Mouse (Mus musculus): ENCODE results near the gene Cnot11. TPM values are rescaled to one million over a fixed set of nuclear protein-coding genes. Genes with fewer than 3 reads are reported as not detected.

Gene Cnot11
- polyA plus RNA-seq, 1 experiment: 73.3 TPM

DNA sequence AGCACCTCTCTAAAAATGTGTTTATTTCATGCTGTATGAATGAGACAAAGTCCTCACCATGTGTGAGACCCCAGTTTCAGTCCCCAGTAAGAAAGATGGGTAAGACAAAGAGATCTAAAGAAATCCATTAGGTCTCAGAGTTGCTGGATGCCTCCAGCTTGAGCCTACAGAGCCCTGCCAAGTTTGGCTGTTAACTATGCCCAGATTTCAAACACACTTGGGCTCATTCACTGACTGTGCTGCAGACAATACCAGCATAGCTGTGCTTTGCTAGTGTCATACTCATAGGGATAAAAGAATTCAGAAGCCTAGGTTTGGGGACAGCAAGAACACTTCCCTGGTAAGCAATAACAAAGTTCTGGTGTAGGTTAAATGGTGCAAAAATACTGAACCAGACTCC is 33.3 kb downstream of the Cnot11 start:
- no peaks in the 10 kb centered on the region for H3K9me3 ChIP-seq (replicated peaks; ENCODE audit: control insufficient read depth, insufficient read depth, low read length, poor library complexity, severe bottlenecking)
- TF ChIP-seq POLR2A (IDR thresholded peaks at IDR 0.05; ENCODE audit: insufficient read depth, low read length): no peak
- TF ChIP-seq EP300 (IDR thresholded peaks at IDR 0.05; ENCODE audit: insufficient read depth, low read depth, low read length): no peak
- TF ChIP-seq CTCF (IDR thresholded peaks at IDR 0.05; ENCODE audit: low read depth, low read length): no peak
- no peak overlapping the region for H3K4me3 ChIP-seq (ENCODE audit: low read depth, low read length)
- peaks cover 7% of the 10 kb centered on the region for H3K36me3 ChIP-seq (ENCODE audit: control insufficient read depth, insufficient read depth, low read length, poor library complexity, severe bottlenecking)
- H3K27ac ChIP-seq (ENCODE audit: insufficient read depth, low read length): no peak overlapping the region
- peaks cover 2% of the 10 kb centered on the region for H3K4me1 ChIP-seq (ENCODE audit: control insufficient read depth, insufficient read depth, low read length)
- no peak overlapping the region for H3K9ac ChIP-seq (ENCODE audit: low read depth, poor library complexity, severe bottlenecking)
- H3K27me3 ChIP-seq (ENCODE audit: control insufficient read depth, insufficient read depth, low read length, poor library complexity, severe bottlenecking): no peaks in the 10 kb centered on the region

GRCm38 (mm10) chr1:39571653-39572052 is 36.9 kb downstream of the Cnot11 start:
- H3K27ac ChIP-seq (ENCODE audit: insufficient read depth, low read length): no peak overlapping the region
- no peak overlapping the region for H3K9ac ChIP-seq (ENCODE audit: low read depth, poor library complexity, severe bottlenecking)
- no peaks in the 10 kb centered on the region for H3K9me3 ChIP-seq (replicated peaks; ENCODE audit: control insufficient read depth, insufficient read depth, low read length, poor library complexity, severe bottlenecking)
- peaks cover 2% of the 10 kb centered on the region for H3K4me1 ChIP-seq (ENCODE audit: control insufficient read depth, insufficient read depth, low read length)
- no peaks in the 10 kb centered on the region for H3K27me3 ChIP-seq (ENCODE audit: control insufficient read depth, insufficient read depth, low read length, poor library complexity, severe bottlenecking)
- H3K36me3 ChIP-seq (ENCODE audit: control insufficient read depth, insufficient read depth, low read length, poor library complexity, severe bottlenecking): no peaks in the 10 kb centered on the region; the same call in 1 of the 2 replicates
- TF ChIP-seq POLR2A (IDR thresholded peaks at IDR 0.05; ENCODE audit: insufficient read depth, low read length) (no peak), CTCF (IDR thresholded peaks at IDR 0.05; ENCODE audit: low read depth, low read length) (no peak), EP300 (IDR thresholded peaks at IDR 0.05; ENCODE audit: insufficient read depth, low read depth, low read length) (no peak)
- H3K4me3 ChIP-seq (ENCODE audit: low read depth, low read length): no peak overlapping the region

GRCm38 (mm10) chr1:39573890-39574289 is 39.1 kb downstream of the Cnot11 start:
- no peaks in the 10 kb centered on the region for H3K9me3 ChIP-seq (replicated peaks; ENCODE audit: control insufficient read depth, insufficient read depth, low read length, poor library complexity, severe bottlenecking)
- H3K36me3 ChIP-seq (ENCODE audit: control insufficient read depth, insufficient read depth, low read length, poor library complexity, severe bottlenecking): no peaks in the 10 kb centered on the region; the same call in 1 of the 2 replicates

DNA sequence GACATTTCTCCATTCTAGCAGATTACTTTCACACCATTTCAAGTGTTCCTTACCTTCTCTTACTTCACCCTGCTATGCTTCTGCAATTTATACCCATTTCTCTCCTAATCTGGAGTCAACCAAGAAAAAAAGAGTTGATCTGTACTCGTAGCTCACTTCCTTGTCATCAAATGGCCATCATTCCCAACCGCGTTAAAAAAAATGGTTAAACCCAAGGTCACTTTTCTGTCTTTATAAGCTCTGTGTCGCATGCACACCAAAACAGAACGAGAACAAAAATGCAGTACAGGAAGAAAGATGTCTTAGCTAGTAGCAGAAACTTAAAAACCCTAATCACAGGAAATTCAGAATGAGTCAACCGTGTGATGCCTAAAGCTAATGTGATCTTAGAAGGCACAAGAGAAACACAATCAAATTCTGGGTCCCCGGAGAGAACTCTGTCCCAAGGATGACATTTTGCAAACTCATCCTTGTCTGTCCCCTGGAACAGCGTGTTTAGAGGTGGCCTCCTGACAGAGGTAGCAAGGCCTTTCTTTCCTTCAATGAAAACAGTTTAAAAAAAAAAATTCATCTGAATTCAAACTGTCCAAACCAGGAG is 41.1 kb downstream of the Cnot11 start:
- Histone ChIP-seq H3K4me1 (ENCODE audit: control insufficient read depth, insufficient read depth, low read length) (peaks cover 2% of the 10 kb centered on the region), H3K9me3 (replicated peaks; ENCODE audit: control insufficient read depth, insufficient read depth, low read length, poor library complexity, severe bottlenecking) (no peaks in the 10 kb centered on the region), H3K4me3 (ENCODE audit: low read depth, low read length) (peak overlapping the region; percentile 71), H3K9ac (ENCODE audit: low read depth, poor library complexity, severe bottlenecking) (peak overlapping the region; percentile 96), H3K27me3 (ENCODE audit: control insufficient read depth, insufficient read depth, low read length, poor library complexity, severe bottlenecking) (no peaks in the 10 kb centered on the region), H3K27ac (ENCODE audit: insufficient read depth, low read length) (no peak overlapping the region), H3K36me3 (ENCODE audit: control insufficient read depth, insufficient read depth, low read length, poor library complexity, severe bottlenecking) (no peaks in the 10 kb centered on the region; the same call in 1 of the 2 replicates)
- TF ChIP-seq EP300 (IDR thresholded peaks at IDR 0.05; ENCODE audit: insufficient read depth, low read depth, low read length) (no peak), CTCF (IDR thresholded peaks at IDR 0.05; ENCODE audit: low read depth, low read length) (no peak), POLR2A (IDR thresholded peaks at IDR 0.05; ENCODE audit: insufficient read depth, low read length) (no peak)

More at GRCm38 (mm10) chr1:39573890-39574289, 39.1 kb downstream of the Cnot11 start:
- no peak for TF ChIP-seq EP300 (IDR thresholded peaks at IDR 0.05; ENCODE audit: insufficient read depth, low read depth, low read length)
- no peak for TF ChIP-seq POLR2A (IDR thresholded peaks at IDR 0.05; ENCODE audit: insufficient read depth, low read length)
- no peak for TF ChIP-seq CTCF (IDR thresholded peaks at IDR 0.05; ENCODE audit: low read depth, low read length)
- Histone ChIP-seq H3K27me3 (ENCODE audit: control insufficient read depth, insufficient read depth, low read length, poor library complexity, severe bottlenecking) (no peaks in the 10 kb centered on the region), H3K27ac (ENCODE audit: insufficient read depth, low read length) (no peak overlapping the region), H3K9ac (ENCODE audit: low read depth, poor library complexity, severe bottlenecking) (no peak overlapping the region), H3K4me3 (ENCODE audit: low read depth, low read length) (no peak overlapping the region), H3K4me1 (ENCODE audit: control insufficient read depth, insufficient read depth, low read length) (peaks cover 2% of the 10 kb centered on the region)

- Histone ChIP-seq H3K9me3 (replicated peaks; ENCODE audit: control insufficient read depth, insufficient read depth, low read length, poor library complexity, severe bottlenecking) (no peaks in the 10 kb centered on the region), H3K9ac (ENCODE audit: low read depth, poor library complexity, severe bottlenecking) (peak overlapping the region; percentile 96), H3K36me3 (ENCODE audit: control insufficient read depth, insufficient read depth, low read length, poor library complexity, severe bottlenecking) (no peaks in the 10 kb centered on the region; the same call in 1 of the 2 replicates), H3K4me3 (ENCODE audit: low read depth, low read length) (peak overlapping the region; percentile 71), H3K27me3 (ENCODE audit: control insufficient read depth, insufficient read depth, low read length, poor library complexity, severe bottlenecking) (no peaks in the 10 kb centered on the region), H3K4me1 (ENCODE audit: control insufficient read depth, insufficient read depth, low read length) (peaks cover 2% of the 10 kb centered on the region), H3K27ac (ENCODE audit: insufficient read depth, low read length) (peak overlapping the region; percentile 61; the same call in 1 of the 2 replicates)
- TF ChIP-seq CTCF (IDR thresholded peaks at IDR 0.05; ENCODE audit: low read depth, low read length) (no peak), POLR2A (IDR thresholded peaks at IDR 0.05; ENCODE audit: insufficient read depth, low read length) (no peak), EP300 (IDR thresholded peaks at IDR 0.05; ENCODE audit: insufficient read depth, low read depth, low read length) (no peak)
These were observed 41.8 kb downstream of the Cnot11 start for GRCm38 (mm10) chr1:39576431-39577243.

Measured in ES-Bruce4 (cell line).